Mouse (Mus musculus): Measurements from ENCODE around the gene Pbx4. TPM values are rescaled to one million over a fixed set of nuclear protein-coding genes. Genes with fewer than 3 reads are reported as not detected.

Gene Pbx4
- total RNA-seq, 1 experiment from 2014 or later: 15.3 TPM

- ATAC-seq (replicated peaks; ENCODE audit: low read depth, poor library complexity, severe bottlenecking): no peak
Observed at GRCm38 (mm10) chr8:69867696-69868326, 35.5 kb downstream of the Pbx4 start.

GRCm38 (mm10) chr8:69870003-69870765 is 37.9 kb downstream of the Pbx4 start:
- ATAC-seq (replicated peaks; ENCODE audit: low read depth, poor library complexity, severe bottlenecking): no peak

GRCm38 (mm10) chr8:69870907-69871306 is 38.6 kb downstream of the Pbx4 start:
- ATAC-seq (replicated peaks; ENCODE audit: low read depth, poor library complexity, severe bottlenecking): no peak

- ATAC-seq (replicated peaks; ENCODE audit: low read depth, poor library complexity, severe bottlenecking): peak; percentile 67
Observed at GRCm38 (mm10) chr8:69874155-69874554, 41.9 kb downstream of the Pbx4 start.

- no peak for ATAC-seq (replicated peaks; ENCODE audit: low read depth, poor library complexity, severe bottlenecking)
Observed at GRCm38 (mm10) chr8:69874654-69875053, 42.4 kb downstream of the Pbx4 start.

- no peak for ATAC-seq (replicated peaks; ENCODE audit: low read depth, poor library complexity, severe bottlenecking)
Observed at GRCm38 (mm10) chr8:69876097-69876496, 43.8 kb downstream of the Pbx4 start.

- no peak for ATAC-seq (replicated peaks; ENCODE audit: low read depth, poor library complexity, severe bottlenecking)
Observed at GRCm38 (mm10) chr8:69876967-69877366, 44.7 kb downstream of the Pbx4 start.

- no peak for ATAC-seq (replicated peaks; ENCODE audit: low read depth, poor library complexity, severe bottlenecking)
Observed at GRCm38 (mm10) chr8:69877396-69877795, 45.1 kb downstream of the Pbx4 start.

GRCm38 (mm10) chr8:69877992-69878391 is 45.7 kb downstream of the Pbx4 start:
- no peak for ATAC-seq (replicated peaks; ENCODE audit: low read depth, poor library complexity, severe bottlenecking)

GRCm38 (mm10) chr8:69879678-69880077 is 47.4 kb downstream of the Pbx4 start:
- no peak for ATAC-seq (replicated peaks; ENCODE audit: low read depth, poor library complexity, severe bottlenecking)

GRCm38 (mm10) chr8:69880841-69881240 is 48.5 kb downstream of the Pbx4 start:
- ATAC-seq (replicated peaks; ENCODE audit: low read depth, poor library complexity, severe bottlenecking): no peak

GRCm38 (mm10) chr8:69881261-69881865 is 49.1 kb downstream of the Pbx4 start:
- no peak for ATAC-seq (replicated peaks; ENCODE audit: low read depth, poor library complexity, severe bottlenecking)

- ATAC-seq (replicated peaks; ENCODE audit: low read depth, poor library complexity, severe bottlenecking): no peak
Observed at GRCm38 (mm10) chr8:69882021-69882756, 49.9 kb downstream of the Pbx4 start.

GRCm38 (mm10) chr8:69882833-69883600 is 50.7 kb downstream of the Pbx4 start:
- ATAC-seq (replicated peaks; ENCODE audit: low read depth, poor library complexity, severe bottlenecking): no peak

GRCm38 (mm10) chr8:69884141-69884540 is 51.9 kb downstream of the Pbx4 start:
- no peak for ATAC-seq (replicated peaks; ENCODE audit: low read depth, poor library complexity, severe bottlenecking)

- peak; percentile 30 for ATAC-seq (replicated peaks; ENCODE audit: low read depth, poor library complexity, severe bottlenecking)
Observed at GRCm38 (mm10) chr8:69887289-69888243, 55.3 kb downstream of the Pbx4 start, which contains the start of gene Cilp2. TSS of gene Cilp2 (minus strand) at chr8:69887687.

GRCm38 (mm10) chr8:69888244-69888866 is 56.1 kb downstream of the Pbx4 start:
- peak; percentile 15; the same call in 1 of the 2 replicates for ATAC-seq (replicated peaks; ENCODE audit: low read depth, poor library complexity, severe bottlenecking)

- ATAC-seq (replicated peaks; ENCODE audit: low read depth, poor library complexity, severe bottlenecking): no peak
Observed at GRCm38 (mm10) chr8:69888902-69889301, 56.6 kb downstream of the Pbx4 start.
